Mouse (Mus musculus) embryonic fibroblast, embryonic 13.5 days (primary cell): ENCODE data around the gene Zfp653. TPM values are rescaled to one million over a fixed set of nuclear protein-coding genes. Genes with fewer than 3 reads are reported as not detected.

Source experiments
- H3K27ac ChIP-seq: 2 replicates; pipeline ENCODE4 v1.5.1; 2012; ENCODE audit warnings: low read length, control low read depth, inconsistent platforms; ENCODE audit not compliant: insufficient read depth
- H3K4me1 ChIP-seq: 2 replicates; pipeline ENCODE4 v1.6.1; 2011; ENCODE audit warnings: low read length; ENCODE audit not compliant: control insufficient read depth, insufficient read depth
- H3K4me3 ChIP-seq: 2 replicates; pipeline ENCODE4 v1.5.1; 2011; ENCODE audit warnings: mild to moderate bottlenecking, control low read depth, low read length; ENCODE audit not compliant: insufficient read depth
- CTCF ChIP-seq: IDR thresholded peaks from 2 replicates; pipeline ENCODE4 v1.5.1; 2011; ENCODE audit warnings: mild to moderate bottlenecking, control low read depth, low read length, moderate library complexity, borderline replicate concordance; ENCODE audit not compliant: insufficient read depth
- POLR2A ChIP-seq: IDR thresholded peaks from 2 replicates; pipeline ENCODE4 v1.6.1; 2011; ENCODE audit warnings: low read depth, mild to moderate bottlenecking, control low read depth, low read length, moderate library complexity
- polyA plus RNA-seq: library from polyadenylated mRNA; stranded (reverse); fragments of >200 nt; gene quantifications from 2 replicates; pipeline ENCODE4 v1.2.4, GENCODE M21; 2011; ENCODE audit warnings: low read depth; ENCODE audit not compliant: missing spikeins, insufficient read length

Gene Zfp653
- polyA plus RNA-seq, 1 experiment = 4.4 TPM

DNA sequence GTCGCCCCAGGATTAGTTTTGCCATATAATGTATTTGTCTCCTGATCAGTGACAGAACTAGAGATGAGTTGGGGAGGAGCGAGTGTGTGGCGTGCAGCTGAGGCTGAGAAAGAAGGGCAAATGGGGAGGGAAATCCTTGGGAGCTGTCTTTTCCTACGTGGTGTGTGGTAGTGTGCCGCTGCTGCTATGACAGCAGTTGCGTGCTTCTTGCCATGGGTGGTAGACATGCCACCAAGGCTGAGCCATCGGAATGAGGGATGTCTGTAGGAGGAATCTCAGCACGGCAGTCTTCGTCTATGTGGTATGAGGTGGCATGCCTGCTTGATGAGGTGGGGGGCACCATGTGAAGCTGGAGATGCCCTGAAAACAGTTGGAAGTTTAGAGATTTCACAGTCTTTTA lies 40.8 kb downstream of the Zfp653 start:
- TF ChIP-seq POLR2A (no peak), CTCF (no peak)
- H3K27ac ChIP-seq = no peak overlapping the region
- H3K4me3 ChIP-seq = no peak overlapping the region
- H3K4me1 ChIP-seq = no peaks in the 10 kb centered on the region

DNA sequence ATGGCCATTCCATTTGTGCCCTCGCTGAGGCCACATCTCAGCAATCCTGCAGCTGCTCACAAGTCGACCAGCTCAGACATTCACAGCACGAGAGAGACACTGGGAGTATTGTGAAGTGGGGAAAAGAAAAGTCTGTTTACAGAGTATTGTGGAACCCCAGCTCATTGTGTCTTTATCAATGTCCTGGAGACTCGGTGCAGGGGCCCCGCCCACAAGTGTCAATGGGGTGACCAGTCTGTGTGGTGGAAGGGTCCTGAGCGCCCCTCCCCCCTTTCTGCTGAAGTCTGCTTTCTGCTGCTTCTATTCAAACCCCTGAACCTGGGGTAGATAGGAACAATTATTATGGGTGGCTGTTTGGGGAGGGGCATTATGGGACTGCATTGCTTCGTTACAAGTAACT lies 42.7 kb downstream of the Zfp653 start:
- Histone ChIP-seq H3K4me1 (no peaks in the 10 kb centered on the region), H3K4me3 (no peak overlapping the region), H3K27ac (no peak overlapping the region)
- TF ChIP-seq CTCF (no peak), POLR2A (no peak)

DNA sequence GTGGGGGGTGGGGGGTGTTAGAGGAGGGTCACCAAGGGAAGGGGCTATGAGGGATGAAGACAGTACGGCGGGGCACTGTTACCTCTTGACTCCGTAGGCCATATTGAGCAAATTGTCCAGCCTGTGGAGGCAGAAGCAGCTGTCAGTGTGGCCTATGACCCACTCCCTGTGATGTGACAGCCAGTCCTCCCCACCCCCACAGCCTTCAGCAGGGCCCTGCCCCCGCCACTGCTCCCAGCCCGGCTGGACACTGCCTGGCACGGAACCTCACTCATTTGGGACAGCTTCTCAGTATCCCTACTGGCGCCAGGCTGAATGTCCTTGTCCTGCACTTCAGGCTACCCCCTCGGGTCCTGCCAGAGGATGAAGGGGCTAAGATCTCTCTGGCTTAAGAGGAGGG lies 46.6 kb downstream of the Zfp653 start:
- Histone ChIP-seq H3K27ac (no peak overlapping the region), H3K4me3 (no peak overlapping the region), H3K4me1 (peaks cover 8% of the 10 kb centered on the region)
- TF ChIP-seq CTCF = no peak
- TF ChIP-seq POLR2A = no peak

DNA sequence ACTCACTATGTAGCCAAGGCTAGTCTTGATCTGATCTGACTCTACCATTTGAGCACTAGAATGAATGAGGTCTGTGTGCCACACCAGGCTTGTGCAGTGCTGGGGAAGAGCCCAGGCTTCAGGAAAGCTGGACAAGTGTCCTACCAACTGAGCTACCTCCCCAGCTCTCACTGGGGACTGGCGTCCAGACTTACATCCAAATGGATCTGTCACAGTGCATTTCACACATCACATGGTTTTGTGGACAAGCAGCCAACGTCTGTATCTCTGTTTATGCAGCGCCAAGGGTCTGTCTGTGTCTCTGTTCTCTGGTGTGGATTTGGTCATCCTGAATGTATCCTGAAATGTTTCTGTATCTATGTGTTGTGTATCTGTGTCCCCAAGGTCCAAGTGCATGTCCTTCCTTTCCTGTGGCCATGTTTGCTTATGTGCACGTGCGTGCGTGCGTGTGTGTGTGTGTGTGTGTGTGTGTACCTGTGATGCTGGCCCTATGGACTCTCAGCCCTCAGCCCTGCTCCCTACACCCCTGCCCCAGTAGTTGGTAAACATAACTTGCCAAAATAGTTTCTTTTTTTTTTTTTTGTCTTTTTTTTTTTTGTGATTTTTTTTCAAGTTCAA lies 53.9 kb downstream of the Zfp653 start:
- Histone ChIP-seq H3K4me3 (no peak overlapping the region), H3K4me1 (peaks cover 8% of the 10 kb centered on the region), H3K27ac (no peak overlapping the region)
- TF ChIP-seq CTCF (peak; percentile 4; the same call in 1 of the 2 replicates), POLR2A (no peak)

DNA sequence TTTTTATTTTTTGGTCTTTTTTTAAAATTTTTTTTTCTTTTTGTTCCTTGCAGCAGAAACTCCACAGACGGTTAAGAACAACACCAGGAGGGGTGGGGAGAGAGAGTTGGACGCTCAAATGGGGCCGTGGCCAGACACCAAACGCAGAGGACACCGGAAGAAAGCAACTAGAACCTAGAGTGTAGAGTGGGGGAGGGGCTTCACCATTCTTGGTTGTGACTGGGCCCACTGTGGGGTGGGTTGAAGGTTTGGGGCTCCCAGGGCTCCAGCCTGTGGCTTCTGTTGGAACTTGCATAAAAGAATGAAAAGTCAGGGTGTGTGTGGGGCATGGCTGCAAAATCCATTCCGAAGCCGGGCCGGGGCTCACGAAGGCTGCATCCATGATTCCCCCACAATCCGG lies 54.9 kb downstream of the Zfp653 start:
- no peak overlapping the region for H3K27ac ChIP-seq
- peaks cover 8% of the 10 kb centered on the region for H3K4me1 ChIP-seq
- H3K4me3 ChIP-seq = no peak overlapping the region
- no peak for TF ChIP-seq POLR2A
- TF ChIP-seq CTCF = no peak

DNA sequence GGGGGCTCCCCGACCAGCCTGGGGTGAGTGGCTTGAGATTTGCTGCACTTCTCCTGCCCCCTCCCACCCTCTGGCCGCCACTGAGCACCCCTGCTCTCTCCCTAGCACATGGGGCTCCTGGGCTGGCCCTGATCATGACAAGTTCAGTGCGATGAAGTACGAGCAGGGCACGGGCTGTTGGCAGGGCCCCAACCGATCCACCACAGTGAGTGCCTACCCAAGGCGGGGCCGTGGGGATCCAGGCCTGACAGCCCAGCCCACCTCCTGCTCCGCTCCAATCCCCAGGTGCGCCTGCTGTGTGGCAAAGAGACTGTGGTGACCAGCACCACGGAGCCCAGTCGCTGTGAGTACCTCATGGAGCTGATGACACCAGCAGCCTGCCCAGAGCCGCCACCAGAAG lies 58.4 kb downstream of the Zfp653 start:
- Histone ChIP-seq H3K4me1 (no peaks in the 10 kb centered on the region), H3K4me3 (no peak overlapping the region), H3K27ac (no peak overlapping the region)
- TF ChIP-seq CTCF (no peak), POLR2A (no peak)

DNA sequence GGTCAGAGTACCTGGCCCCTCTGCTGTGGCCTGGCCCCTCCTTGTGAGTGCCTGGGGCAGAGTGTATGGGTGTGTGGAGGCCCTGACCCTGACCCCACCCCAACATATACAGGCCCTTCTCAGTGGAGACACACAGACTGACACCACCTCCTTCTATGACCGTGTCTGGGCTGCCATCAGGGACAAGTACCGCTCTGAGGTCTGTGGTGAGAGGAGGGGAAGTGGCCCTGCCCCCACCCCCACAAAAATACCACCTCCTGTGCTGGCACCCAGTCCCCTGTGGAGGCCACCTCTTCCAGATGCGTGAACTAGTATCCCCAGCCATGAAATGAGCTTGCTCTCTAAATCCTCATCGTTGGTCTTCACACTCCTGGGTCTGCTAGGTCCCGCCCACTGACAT lies 60.1 kb downstream of the Zfp653 start:
- Histone ChIP-seq H3K27ac (no peak overlapping the region), H3K4me3 (no peak overlapping the region), H3K4me1 (no peaks in the 10 kb centered on the region)
- TF ChIP-seq POLR2A (no peak), CTCF (no peak)

Other genes with a start within 250 kb of the Zfp653 start
- gene Angptl8, start 235.9 kb downstream of the Zfp653 start, polyA plus RNA-seq = not detected in 2 replicates
- 15.9 and 18.6 TPM in 2 replicates for gene Dock6, start 218.7 kb downstream of the Zfp653 start, polyA plus RNA-seq
- gene Rab3d, start 153.2 kb downstream of the Zfp653 start, polyA plus RNA-seq = 6.7 and 13.5 TPM in 2 replicates
- gene Ccdc159, start 143.9 kb downstream of the Zfp653 start, polyA plus RNA-seq = 5.6 and 6.2 TPM in 2 replicates
- 21.0 and 25.4 TPM in 2 replicates for gene Tmem205, start 143.8 kb downstream of the Zfp653 start, polyA plus RNA-seq
- 13.1 and 14.9 TPM in 2 replicates for gene Plppr2, start 134.3 kb downstream of the Zfp653 start, polyA plus RNA-seq
- 5.7 and 6.9 TPM in 2 replicates for gene Swsap1, start 115.6 kb downstream of the Zfp653 start, polyA plus RNA-seq
- gene Epor, start 107.9 kb downstream of the Zfp653 start, polyA plus RNA-seq = not detected in 2 replicates
- 1.2 and 2.4 TPM in 2 replicates for gene Rgl3, start 81.9 kb downstream of the Zfp653 start, polyA plus RNA-seq
- gene Ccdc151, start 68.7 kb downstream of the Zfp653 start, polyA plus RNA-seq = 0.32 TPM in 1 of 2 replicates, not detected in the other
- 144 and 153 TPM in 2 replicates for gene Prkcsh, start 68.6 kb downstream of the Zfp653 start, polyA plus RNA-seq
- not detected in 2 replicates for gene Elavl3, start 19.4 kb downstream of the Zfp653 start, polyA plus RNA-seq
- gene Gm49318, start 117 bp downstream of the Zfp653 start, polyA plus RNA-seq = not detected in 2 replicates
- gene Ecsit, start 14.1 kb upstream of the Zfp653 start, polyA plus RNA-seq = 15.8 and 16.5 TPM in 2 replicates
- 203 and 419 TPM in 2 replicates for gene Cnn1, start 27.8 kb upstream of the Zfp653 start, polyA plus RNA-seq
- 65.2 and 69.7 TPM in 2 replicates for gene Elof1, start 45.8 kb upstream of the Zfp653 start, polyA plus RNA-seq
- 3.7 and 5.2 TPM in 2 replicates for gene Acp5, start 64.3 kb upstream of the Zfp653 start, polyA plus RNA-seq
- gene Pigyl, start 85.5 kb upstream of the Zfp653 start, polyA plus RNA-seq = 20.4 and 21.5 TPM in 2 replicates
- gene Zfp872, start 116.7 kb upstream of the Zfp653 start, polyA plus RNA-seq = not detected in 2 replicates
- 35.7 and 38.8 TPM in 2 replicates for gene Zfp809, start 154.3 kb upstream of the Zfp653 start, polyA plus RNA-seq
- 3.3 and 3.6 TPM in 2 replicates for gene Zfp599, start 188.5 kb upstream of the Zfp653 start, polyA plus RNA-seq
- 12.9 and 13.5 TPM in 2 replicates for gene Zfp810, start 236.3 kb upstream of the Zfp653 start, polyA plus RNA-seq